Mouse (Mus musculus): ENCODE results near the gene Etnk1. TPM values are rescaled to one million over a fixed set of nuclear protein-coding genes. Genes with fewer than 3 reads are reported as not detected.
A peak's percentile ranks its signal among the peaks of the same experiment; 100 is the strongest.

Gene Etnk1
- polyA plus RNA-seq, 1 experiment from 2014 or later, result 13.4 TPM

DNA sequence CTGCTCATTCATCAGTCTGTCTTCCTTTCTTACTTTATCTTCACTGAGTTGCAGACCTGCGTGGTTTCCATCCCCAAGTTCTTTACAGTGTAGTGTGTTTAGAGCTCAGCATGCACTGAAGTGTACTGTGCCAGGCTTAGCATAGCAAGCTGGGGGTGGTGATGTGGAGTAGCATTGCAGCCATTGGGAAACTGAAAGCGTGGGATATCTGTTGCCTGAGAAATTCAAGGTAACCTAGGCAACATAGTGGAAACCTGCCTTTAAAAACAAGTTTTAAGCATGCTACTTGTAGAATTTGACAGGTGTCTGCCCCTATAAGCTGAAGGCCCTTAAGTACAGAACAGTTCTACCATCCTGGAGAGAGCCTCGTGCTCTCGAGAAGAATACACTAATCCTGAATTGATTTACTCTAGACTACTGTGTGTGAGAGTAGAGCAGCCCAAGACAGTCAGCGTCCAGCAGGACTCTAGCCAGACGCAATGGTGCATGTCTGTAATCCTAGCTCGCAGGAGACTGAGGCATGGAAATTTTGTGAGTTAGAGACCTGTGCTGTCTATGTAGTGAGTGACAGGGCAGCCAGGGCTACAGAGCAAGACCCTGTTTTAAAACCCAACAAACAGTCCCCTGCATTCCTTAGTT is 23.9 kb downstream of the Etnk1 start:
- Histone ChIP-seq H3K4me3 (ENCODE audit: low read length) (no peak overlapping the region), H3K27ac (ENCODE audit: low read length) (no peak overlapping the region), H3K4me1 (ENCODE audit: control insufficient read depth, insufficient read depth, low read length) (peaks cover 10% of the 10 kb centered on the region; the same call in 1 of the 2 replicates), H3K9me3 (replicated peaks; ENCODE audit: control insufficient read depth, low read length) (no peaks in the 10 kb centered on the region), H3K36me3 (ENCODE audit: control insufficient read depth, insufficient read depth) (peaks cover 13% of the 10 kb centered on the region), H3K4me2 (ENCODE audit: low read depth, low read length) (no peak overlapping the region), H3K27me3 (ENCODE audit: control insufficient read depth, insufficient read depth, low read length) (no peaks in the 10 kb centered on the region), H3K9ac (ENCODE audit: low read length) (no peak overlapping the region)
- 69% methylated on average over 7 of the region's 7 CpGs for WGBS
- no peak for ATAC-seq (replicated peaks; ENCODE audit: extremely low read depth, insufficient read depth, low FRiP score)

DNA sequence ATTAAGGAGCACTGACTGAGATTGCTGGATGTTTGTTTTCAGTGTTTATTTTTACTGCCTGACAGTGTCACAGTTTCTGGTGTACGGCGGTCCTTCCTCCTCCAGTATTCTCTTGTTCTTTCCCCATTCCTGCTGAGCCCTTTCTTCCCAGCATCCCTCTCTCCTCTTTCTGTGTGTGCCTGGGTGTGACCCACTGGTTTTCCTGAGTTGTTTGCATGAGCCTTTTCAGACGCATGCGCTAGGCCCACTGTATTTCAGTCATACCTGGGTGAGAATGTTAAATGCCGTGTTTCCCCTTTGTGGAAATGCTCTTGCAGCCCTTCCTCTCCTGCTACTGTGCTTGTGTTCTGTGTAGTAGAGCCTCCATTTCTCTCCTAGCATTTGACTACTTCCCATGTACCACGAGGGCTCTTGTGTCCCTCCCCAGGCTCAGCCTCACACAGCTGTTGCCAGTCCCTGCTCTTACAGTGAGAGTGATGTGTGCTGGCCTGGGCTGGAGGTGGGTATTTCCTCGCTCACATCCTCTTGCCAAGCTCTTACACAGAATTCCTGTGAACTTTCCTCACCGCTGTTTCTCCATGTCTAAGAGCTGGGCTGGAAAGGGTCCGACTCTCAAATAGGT is 24.6 kb downstream of the Etnk1 start:
- H3K9me3 ChIP-seq (replicated peaks; ENCODE audit: control insufficient read depth, low read length), result no peaks in the 10 kb centered on the region
- H3K4me3 ChIP-seq (ENCODE audit: low read length), result no peak overlapping the region
- H3K36me3 ChIP-seq (ENCODE audit: control insufficient read depth, insufficient read depth), result peaks cover 13% of the 10 kb centered on the region
- peaks cover 10% of the 10 kb centered on the region; the same call in 1 of the 2 replicates for H3K4me1 ChIP-seq (ENCODE audit: control insufficient read depth, insufficient read depth, low read length)
- 0 out of 2 replicates have a peak overlapping the region, but pooled peaks have one; percentile 24 for H3K27ac ChIP-seq (ENCODE audit: low read length)
- no peaks in the 10 kb centered on the region for H3K27me3 ChIP-seq (ENCODE audit: control insufficient read depth, insufficient read depth, low read length)
- WGBS, result 66% methylated on average over 9 of the region's 9 CpGs
- H3K9ac ChIP-seq (ENCODE audit: low read length), result no peak overlapping the region
- ATAC-seq (replicated peaks; ENCODE audit: extremely low read depth, insufficient read depth, low FRiP score), result no peak
- no peak overlapping the region for H3K4me2 ChIP-seq (ENCODE audit: low read depth, low read length)

DNA sequence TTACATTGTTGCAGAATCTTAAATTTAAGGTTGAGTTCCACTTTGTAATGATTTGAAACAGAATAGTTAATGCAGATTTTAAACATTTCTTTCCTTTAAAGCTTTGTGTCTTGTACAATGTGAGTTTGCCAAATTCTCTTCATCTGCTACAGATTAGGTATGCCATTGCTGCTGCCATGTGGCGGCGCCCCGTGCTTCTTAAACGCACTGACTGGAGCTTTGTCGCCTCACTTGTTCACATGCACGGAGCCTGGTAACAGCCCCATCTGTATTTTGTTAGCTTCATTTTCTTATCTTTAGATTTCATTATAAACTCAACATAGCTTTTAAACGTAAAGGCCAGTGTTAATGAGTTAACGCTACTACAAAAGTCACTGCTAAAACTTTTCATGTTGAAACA is 25.7 kb downstream of the Etnk1 start:
- no peaks in the 10 kb centered on the region for H3K27me3 ChIP-seq (ENCODE audit: control insufficient read depth, insufficient read depth, low read length)
- ATAC-seq (replicated peaks; ENCODE audit: extremely low read depth, insufficient read depth, low FRiP score), result no peak
- no peak overlapping the region for H3K4me2 ChIP-seq (ENCODE audit: low read depth, low read length)
- H3K4me3 ChIP-seq (ENCODE audit: low read length), result no peak overlapping the region
- H3K9me3 ChIP-seq (replicated peaks; ENCODE audit: control insufficient read depth, low read length), result no peaks in the 10 kb centered on the region
- 74% methylated on average over 8 of the region's 8 CpGs for WGBS
- H3K4me1 ChIP-seq (ENCODE audit: control insufficient read depth, insufficient read depth, low read length), result peaks cover 10% of the 10 kb centered on the region; the same call in 1 of the 2 replicates
- no peak overlapping the region for H3K9ac ChIP-seq (ENCODE audit: low read length)
- H3K36me3 ChIP-seq (ENCODE audit: control insufficient read depth, insufficient read depth), result peaks cover 23% of the 10 kb centered on the region
- no peak overlapping the region for H3K27ac ChIP-seq (ENCODE audit: low read length)

DNA sequence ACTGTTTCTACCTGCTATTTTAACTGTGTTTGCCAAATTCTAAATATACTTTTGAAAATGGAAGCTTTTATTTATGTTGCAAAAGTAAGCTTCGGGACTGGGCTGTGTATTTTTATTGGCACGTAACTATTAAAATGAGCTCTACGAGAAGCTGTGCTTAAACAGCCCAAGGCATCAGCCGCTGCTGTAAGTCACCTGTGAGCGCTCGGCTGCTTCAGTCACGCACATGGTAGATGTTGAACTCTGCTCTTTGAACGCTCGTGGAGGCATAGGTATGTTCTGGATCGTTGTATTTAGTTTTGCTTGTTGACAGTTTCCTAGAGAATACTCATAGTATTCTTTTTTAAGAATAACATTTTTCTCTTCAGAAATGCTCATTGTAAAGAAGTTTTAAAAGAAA is 26.1 kb downstream of the Etnk1 start:
- no peak for ATAC-seq (replicated peaks; ENCODE audit: extremely low read depth, insufficient read depth, low FRiP score)
- peaks cover 10% of the 10 kb centered on the region; the same call in 1 of the 2 replicates for H3K4me1 ChIP-seq (ENCODE audit: control insufficient read depth, insufficient read depth, low read length)
- H3K36me3 ChIP-seq (ENCODE audit: control insufficient read depth, insufficient read depth), result peaks cover 23% of the 10 kb centered on the region
- H3K27ac ChIP-seq (ENCODE audit: low read length), result no peak overlapping the region
- no peak overlapping the region for H3K4me3 ChIP-seq (ENCODE audit: low read length)
- no peaks in the 10 kb centered on the region for H3K27me3 ChIP-seq (ENCODE audit: control insufficient read depth, insufficient read depth, low read length)
- WGBS, result 74% methylated on average over 10 of the region's 10 CpGs
- no peaks in the 10 kb centered on the region for H3K9me3 ChIP-seq (replicated peaks; ENCODE audit: control insufficient read depth, low read length)
- H3K9ac ChIP-seq (ENCODE audit: low read length), result no peak overlapping the region
- H3K4me2 ChIP-seq (ENCODE audit: low read depth, low read length), result no peak overlapping the region

DNA sequence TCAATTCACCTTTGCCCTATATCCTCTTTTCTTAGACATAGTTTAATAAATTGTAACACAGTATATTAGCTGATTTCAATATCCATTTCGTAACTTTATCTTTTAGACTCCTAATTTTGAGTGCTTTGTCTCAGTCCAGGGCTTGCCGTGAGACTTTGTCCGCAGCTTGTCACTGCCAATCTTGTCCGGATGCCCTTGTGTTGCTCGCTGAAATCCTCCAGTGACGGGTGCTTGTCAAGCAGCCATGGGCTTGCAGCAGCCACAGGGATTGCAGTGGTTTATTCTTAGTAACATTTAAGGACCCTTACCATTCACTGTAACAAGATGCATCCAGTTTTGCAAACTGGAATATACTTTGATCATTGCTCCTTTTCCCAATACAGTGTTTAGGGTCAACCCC is 26.6 kb downstream of the Etnk1 start:
- H3K9ac ChIP-seq (ENCODE audit: low read length), result no peak overlapping the region
- peak overlapping the region; percentile 37; the same call in 1 of the 2 replicates for H3K27ac ChIP-seq (ENCODE audit: low read length)
- ATAC-seq (replicated peaks; ENCODE audit: extremely low read depth, insufficient read depth, low FRiP score), result no peak
- H3K9me3 ChIP-seq (replicated peaks; ENCODE audit: control insufficient read depth, low read length), result no peaks in the 10 kb centered on the region
- WGBS, result 44% methylated on average over 6 of the region's 6 CpGs
- no peak overlapping the region for H3K4me2 ChIP-seq (ENCODE audit: low read depth, low read length)
- peaks cover 10% of the 10 kb centered on the region; the same call in 1 of the 2 replicates for H3K4me1 ChIP-seq (ENCODE audit: control insufficient read depth, insufficient read depth, low read length)
- H3K4me3 ChIP-seq (ENCODE audit: low read length), result no peak overlapping the region
- peaks cover 28% of the 10 kb centered on the region for H3K36me3 ChIP-seq (ENCODE audit: control insufficient read depth, insufficient read depth)
- H3K27me3 ChIP-seq (ENCODE audit: control insufficient read depth, insufficient read depth, low read length), result no peaks in the 10 kb centered on the region

DNA sequence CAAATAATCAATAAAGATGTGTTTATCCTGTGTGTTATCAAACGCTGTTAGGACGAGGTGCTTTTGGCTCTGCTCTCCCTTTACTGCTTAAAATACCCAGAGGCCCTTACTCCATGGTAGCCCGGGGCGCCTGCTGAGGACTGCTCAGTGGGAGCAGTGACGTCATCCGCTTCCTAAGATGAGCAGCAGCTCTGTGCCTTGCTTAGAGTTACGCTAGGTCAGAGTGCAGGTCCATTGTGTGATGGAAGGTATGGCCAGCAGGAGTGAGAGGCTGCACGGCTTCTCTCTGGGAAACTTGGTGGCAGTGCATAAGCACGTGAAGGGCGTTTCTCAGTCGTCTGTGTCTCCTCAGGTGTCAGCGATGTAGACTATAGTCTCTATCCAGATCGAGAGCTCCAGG is 30.0 kb downstream of the Etnk1 start:
- ATAC-seq (replicated peaks; ENCODE audit: extremely low read depth, insufficient read depth, low FRiP score), result no peak
- Histone ChIP-seq H3K9ac (ENCODE audit: low read length) (no peak overlapping the region), H3K27me3 (ENCODE audit: control insufficient read depth, insufficient read depth, low read length) (no peaks in the 10 kb centered on the region), H3K27ac (ENCODE audit: low read length) (no peak overlapping the region), H3K36me3 (ENCODE audit: control insufficient read depth, insufficient read depth) (peaks cover 33% of the 10 kb centered on the region), H3K9me3 (replicated peaks; ENCODE audit: control insufficient read depth, low read length) (no peaks in the 10 kb centered on the region), H3K4me2 (ENCODE audit: low read depth, low read length) (no peak overlapping the region), H3K4me1 (ENCODE audit: control insufficient read depth, insufficient read depth, low read length) (peaks cover 7% of the 10 kb centered on the region; the same call in 1 of the 2 replicates), H3K4me3 (ENCODE audit: low read length) (no peak overlapping the region)
- WGBS, result 83% methylated on average over 13 of the region's 13 CpGs

DNA sequence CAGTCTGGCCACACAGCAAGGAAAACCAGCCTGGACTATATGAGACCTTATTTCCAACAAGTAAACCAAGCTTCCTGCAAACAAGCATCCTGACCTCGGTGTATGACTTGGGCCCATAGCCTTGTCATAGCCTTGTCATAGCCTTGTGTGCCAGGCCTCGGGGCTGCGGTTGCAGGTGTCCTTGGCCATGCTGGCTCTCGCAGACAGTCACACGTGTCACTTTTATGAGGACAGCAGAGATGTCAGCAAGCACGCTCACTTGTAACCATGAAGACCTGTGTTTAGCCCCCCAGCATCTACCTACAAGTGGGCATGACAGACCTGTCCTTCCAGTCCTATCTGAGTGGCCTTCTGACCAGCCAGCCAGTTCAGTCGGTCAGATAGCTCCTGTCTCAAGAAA is 31.4 kb downstream of the Etnk1 start:
- Histone ChIP-seq H3K4me3 (ENCODE audit: low read length) (no peak overlapping the region), H3K9me3 (replicated peaks; ENCODE audit: control insufficient read depth, low read length) (no peaks in the 10 kb centered on the region), H3K27me3 (ENCODE audit: control insufficient read depth, insufficient read depth, low read length) (no peaks in the 10 kb centered on the region), H3K9ac (ENCODE audit: low read length) (no peak overlapping the region), H3K4me2 (ENCODE audit: low read depth, low read length) (no peak overlapping the region), H3K27ac (ENCODE audit: low read length) (no peak overlapping the region), H3K4me1 (ENCODE audit: control insufficient read depth, insufficient read depth, low read length) (peaks cover 5% of the 10 kb centered on the region; the same call in 1 of the 2 replicates), H3K36me3 (ENCODE audit: control insufficient read depth, insufficient read depth) (peaks cover 35% of the 10 kb centered on the region)
- whole genome bisulfite sequencing, result 90% methylated on average over 7 of the region's 7 CpGs
- no peak for ATAC-seq (replicated peaks; ENCODE audit: extremely low read depth, insufficient read depth, low FRiP score)

DNA sequence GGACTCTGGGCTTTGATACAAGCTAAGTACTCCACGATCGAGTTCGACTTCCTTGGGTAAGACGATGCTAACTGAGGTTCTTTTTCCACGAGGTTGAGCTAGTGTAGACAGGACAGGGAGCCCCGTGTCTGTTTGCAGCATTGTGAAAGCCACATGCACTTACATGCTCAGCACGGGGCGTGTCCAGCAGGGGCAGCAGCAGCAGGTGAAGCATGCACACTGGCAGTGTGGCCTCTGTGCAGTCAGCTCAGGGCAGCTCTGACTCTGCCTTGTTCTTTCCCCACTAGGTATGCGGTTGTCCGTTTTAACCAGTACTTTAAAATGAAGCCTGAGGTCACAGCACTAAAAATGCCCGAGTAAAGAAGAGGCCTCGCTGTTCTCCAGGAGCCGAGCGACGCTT is 36.1 kb downstream of the Etnk1 start:
- H3K27ac ChIP-seq (ENCODE audit: low read length), result no peak overlapping the region
- peaks cover 26% of the 10 kb centered on the region for H3K36me3 ChIP-seq (ENCODE audit: control insufficient read depth, insufficient read depth)
- no peaks in the 10 kb centered on the region for H3K27me3 ChIP-seq (ENCODE audit: control insufficient read depth, insufficient read depth, low read length)
- no peak overlapping the region for H3K9ac ChIP-seq (ENCODE audit: low read length)
- H3K4me2 ChIP-seq (ENCODE audit: low read depth, low read length), result no peak overlapping the region
- H3K4me1 ChIP-seq (ENCODE audit: control insufficient read depth, insufficient read depth, low read length), result no peaks in the 10 kb centered on the region
- no peaks in the 10 kb centered on the region for H3K9me3 ChIP-seq (replicated peaks; ENCODE audit: control insufficient read depth, low read length)
- no peak for ATAC-seq (replicated peaks; ENCODE audit: extremely low read depth, insufficient read depth, low FRiP score)
- WGBS, result 83% methylated on average over 15 of the region's 15 CpGs
- H3K4me3 ChIP-seq (ENCODE audit: low read length), result no peak overlapping the region

DNA sequence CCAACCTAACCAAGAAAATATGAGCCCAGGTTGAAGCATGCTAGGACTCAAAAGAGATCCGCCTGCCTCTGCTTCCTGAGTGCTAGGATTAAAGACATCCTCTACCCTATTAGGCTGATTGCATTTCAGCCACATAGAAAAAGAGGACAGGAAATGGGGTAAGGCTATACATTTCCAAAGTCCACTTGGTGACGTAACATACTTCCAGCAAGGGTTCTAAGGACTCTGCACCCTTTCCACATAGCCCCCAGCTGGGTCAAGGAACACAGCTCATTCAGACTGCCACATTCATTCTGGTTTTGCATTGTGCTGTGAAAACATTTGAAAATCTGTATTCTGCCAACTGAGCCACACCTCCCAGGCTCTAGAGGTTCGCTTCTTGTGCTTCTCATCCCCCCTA is 41.9 kb downstream of the Etnk1 start:
- ATAC-seq (replicated peaks; ENCODE audit: extremely low read depth, insufficient read depth, low FRiP score), result no peak
- Histone ChIP-seq H3K27ac (ENCODE audit: low read length) (no peak overlapping the region), H3K4me1 (ENCODE audit: control insufficient read depth, insufficient read depth, low read length) (no peaks in the 10 kb centered on the region), H3K27me3 (ENCODE audit: control insufficient read depth, insufficient read depth, low read length) (no peaks in the 10 kb centered on the region), H3K4me2 (ENCODE audit: low read depth, low read length) (no peak overlapping the region), H3K4me3 (ENCODE audit: low read length) (no peak overlapping the region), H3K36me3 (ENCODE audit: control insufficient read depth, insufficient read depth) (peaks cover 20% of the 10 kb centered on the region), H3K9ac (ENCODE audit: low read length) (no peak overlapping the region), H3K9me3 (replicated peaks; ENCODE audit: control insufficient read depth, low read length) (peaks cover 6% of the 10 kb centered on the region)
- WGBS, result 95% methylated on average over 3 of the region's 3 CpGs
